Mouse (Mus musculus) heart, postnatal 36 days (tissue): Measurements from ENCODE around the gene Ppp1r32. TPM values are rescaled to one million over a fixed set of nuclear protein-coding genes. Genes with fewer than 3 reads are reported as not detected.

Experiments used
- DNase-seq, 2 experiments: peaks; one replicate each; pipeline ENCODE4 v3.0.0; 2021 to 2022
- intact Hi-C: fragments of 180-260 bp; cut with DNase I; formaldehyde crosslinking; loops from one replicate; pipeline ENCODE4 v1.15.1; 2025
- total RNA-seq, 2 experiments: library from RNA; stranded (reverse); gene quantifications; 2 replicates each; pipeline ENCODE4 v1.2.3; 2021

Gene Ppp1r32
- total RNA-seq, 2 experiments from 2014 or later: 0.19 to 0.61 TPM

GRCm38 (mm10) chr19:10427431-10427830 lies 55.3 kb downstream of the Ppp1r32 start:
- intact Hi-C loops: no loop called here

DNA sequence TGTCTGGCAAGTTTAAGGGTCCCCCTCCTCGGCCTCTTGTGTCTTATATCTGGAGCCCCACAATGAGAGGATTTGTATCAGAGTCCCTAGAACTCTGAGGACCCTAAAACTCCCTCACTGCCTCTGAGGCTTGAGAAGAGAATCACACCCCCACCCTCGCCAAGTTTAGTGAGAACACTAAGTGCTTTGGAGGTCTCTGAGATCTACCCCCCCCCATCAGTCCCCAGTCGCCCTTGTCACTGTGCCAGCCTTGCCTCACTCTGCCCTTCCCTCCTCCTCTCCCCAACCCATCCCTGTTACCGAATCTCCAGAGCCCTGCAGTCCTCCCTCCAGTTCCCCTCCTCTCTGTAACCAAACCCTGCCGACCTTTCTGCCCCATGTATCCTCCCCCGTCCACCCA lies 55.9 kb downstream of the Ppp1r32 start:
- intact Hi-C loops: no loop called here
- no peak for DNase-seq

More at GRCm38 (mm10) chr19:10427431-10427830, 55.3 kb downstream of the Ppp1r32 start:
- no peak for DNase-seq

- DNase-seq: no peak
- intact Hi-C loops: no loop called here
Measured at GRCm38 (mm10) chr19:10426312-10426711, 56.4 kb downstream of the Ppp1r32 start.

DNA sequence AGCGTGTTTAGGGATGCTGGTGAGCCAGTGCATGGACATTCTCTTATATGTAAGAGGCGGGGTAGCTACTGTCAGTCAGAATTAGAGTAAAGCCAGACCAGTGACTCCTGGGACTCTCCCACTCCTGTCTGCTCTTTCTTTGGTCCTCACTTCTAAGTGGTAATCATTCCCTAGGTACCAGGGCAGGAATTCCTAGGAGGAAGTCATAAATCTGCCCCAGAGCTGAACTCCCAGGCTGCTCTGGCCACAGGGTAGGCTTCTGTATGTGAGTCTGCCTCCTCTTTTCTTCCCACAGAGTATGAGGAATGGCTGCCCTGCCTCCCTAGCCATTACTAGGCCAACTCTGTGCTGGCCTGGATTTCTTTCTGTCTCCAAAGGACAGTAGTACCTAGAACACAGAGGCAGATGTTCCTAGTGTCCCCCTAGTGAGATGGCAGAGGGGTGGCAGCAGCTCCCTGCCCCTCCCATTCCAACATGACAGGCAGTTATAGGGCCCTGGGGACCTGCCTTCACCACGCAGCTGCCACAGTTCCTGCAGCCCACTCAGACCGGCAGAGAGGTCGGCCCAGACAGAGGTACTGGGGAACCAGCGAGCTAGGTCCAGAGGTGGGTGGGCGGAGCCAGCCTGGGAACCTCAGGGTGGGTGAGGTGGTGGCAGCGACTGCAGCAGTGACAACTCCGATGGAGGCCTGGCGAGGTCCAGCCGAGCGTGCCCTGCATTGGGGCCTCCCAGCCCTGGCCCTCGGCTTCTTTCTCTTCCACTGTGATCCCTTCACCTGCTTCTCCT lies 57.1 kb downstream of the Ppp1r32 start:
- intact Hi-C loops: no loop called here
- no peak for DNase-seq

DNA sequence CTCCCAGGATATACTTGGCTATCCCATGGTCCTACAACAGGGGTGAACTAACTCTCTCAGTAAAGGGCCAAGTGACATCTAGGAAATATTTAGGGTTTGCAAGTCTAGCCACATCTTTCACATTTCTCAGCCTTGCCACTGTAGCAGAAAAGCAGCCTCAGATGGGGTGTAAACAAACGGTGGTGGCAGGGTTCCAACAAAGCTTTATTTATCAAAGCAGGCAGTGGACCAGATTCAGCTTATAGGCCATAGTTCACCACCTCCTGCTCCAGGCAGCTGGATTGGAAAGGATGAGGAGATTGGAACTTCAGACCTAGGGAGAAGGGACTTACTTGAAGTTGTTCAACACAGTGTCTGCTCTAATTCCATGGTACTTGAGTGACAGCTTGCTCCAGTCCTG lies 58.0 kb downstream of the Ppp1r32 start:
- DNase-seq: no peak
- intact Hi-C loops: no loop called here

Other genes with a start within 250 kb of the Ppp1r32 start
- 1 to 10 TPM; 5.9 to 7.3 TPM for gene Myrf, start 242.2 kb downstream of the Ppp1r32 start, total RNA-seq
- gene Dagla, start 178.1 kb downstream of the Ppp1r32 start, total RNA-seq: 1 to 10 TPM; 2.7 TPM
- 10 to 100 TPM; 39.4 to 41.6 TPM for gene Syt7, start 93.8 kb downstream of the Ppp1r32 start, total RNA-seq
- 1 to 10 TPM; 1.0 to 1.1 TPM for gene Lrrc10b, start 25.5 kb downstream of the Ppp1r32 start, total RNA-seq
- gene Cpsf7, start 42.3 kb upstream of the Ppp1r32 start, total RNA-seq: 10 to 100 TPM; 24.5 to 25.4 TPM
- 10 to 100 TPM; 69.0 to 81.9 TPM for gene Sdhaf2, start 43.2 kb upstream of the Ppp1r32 start, total RNA-seq
- 1 to 10 TPM; 4.7 to 6.0 TPM for gene Tmem216, start 73.3 kb upstream of the Ppp1r32 start, total RNA-seq
- 10 to 100 TPM; 13.1 to 13.2 TPM for gene Cyb561a3, start 94.2 kb upstream of the Ppp1r32 start, total RNA-seq
- gene Tmem138, start 94.4 kb upstream of the Ppp1r32 start, total RNA-seq: 1 to 10 TPM; 2.6 to 3.1 TPM
- 100 to 1,000 TPM; 161 to 172 TPM for gene Ddb1, start 122.4 kb upstream of the Ppp1r32 start, total RNA-seq
- gene Tkfc, start 122.7 kb upstream of the Ppp1r32 start, total RNA-seq: 1 to 10 TPM; 9.0 to 9.2 TPM
- gene Vwce, start 151.3 kb upstream of the Ppp1r32 start, total RNA-seq: not detected
- not detected for gene Pga5, start 195.1 kb upstream of the Ppp1r32 start, total RNA-seq
- 10 to 100 TPM; 19.2 to 21.0 TPM for gene Vps37c, start 205.8 kb upstream of the Ppp1r32 start, total RNA-seq